Mouse (Mus musculus): ENCODE results near the gene Ermp1. TPM values are rescaled to one million over a fixed set of nuclear protein-coding genes. Genes with fewer than 3 reads are reported as not detected.

Gene Ermp1
- polyA plus RNA-seq, 1 experiment from 2014 or later: 24.8 TPM

DNA sequence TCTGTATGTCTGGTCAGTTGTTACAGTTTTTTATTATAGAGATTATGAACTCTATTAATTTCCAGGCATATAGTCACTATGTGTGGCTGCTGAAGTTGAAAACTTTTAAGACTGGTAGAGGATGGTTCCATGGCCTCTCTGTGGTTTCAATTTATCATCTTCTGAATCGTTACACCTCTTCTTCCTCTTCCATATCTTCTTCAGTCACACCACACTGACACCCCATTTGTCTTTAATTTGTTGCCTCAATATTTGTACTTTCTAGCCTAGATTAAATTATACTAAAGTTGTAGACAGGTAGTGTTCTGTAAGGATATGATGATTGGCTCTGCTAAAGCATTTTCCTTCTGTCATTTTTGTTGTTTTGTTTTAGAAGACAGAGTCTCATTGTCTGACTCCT, 81.7 kb downstream of the Ermp1 start:
- Histone ChIP-seq H3K4me1 (ENCODE audit: insufficient read depth, low read length) (no peaks in the 10 kb centered on the region), H3K9ac (replicated peaks; ENCODE audit: low read length) (no peak overlapping the region), H3K9me3 (ENCODE audit: low read length) (no peaks in the 10 kb centered on the region), H3K27ac (ENCODE audit: low read length) (no peak overlapping the region), H3K27me3 (ENCODE audit: insufficient read depth, low read length) (no peaks in the 10 kb centered on the region), H3K36me3 (ENCODE audit: insufficient read depth, low read length) (peaks cover 16% of the 10 kb centered on the region), H3K4me3 (ENCODE audit: low read length) (no peak overlapping the region), H3K4me2 (replicated peaks; ENCODE audit: low read depth, low read length) (no peak overlapping the region)
- WGBS: 82% methylated on average over 1 of the region's 1 CpGs
- ATAC-seq (ENCODE audit: low FRiP score, low TSS enrichment): no peak

DNA sequence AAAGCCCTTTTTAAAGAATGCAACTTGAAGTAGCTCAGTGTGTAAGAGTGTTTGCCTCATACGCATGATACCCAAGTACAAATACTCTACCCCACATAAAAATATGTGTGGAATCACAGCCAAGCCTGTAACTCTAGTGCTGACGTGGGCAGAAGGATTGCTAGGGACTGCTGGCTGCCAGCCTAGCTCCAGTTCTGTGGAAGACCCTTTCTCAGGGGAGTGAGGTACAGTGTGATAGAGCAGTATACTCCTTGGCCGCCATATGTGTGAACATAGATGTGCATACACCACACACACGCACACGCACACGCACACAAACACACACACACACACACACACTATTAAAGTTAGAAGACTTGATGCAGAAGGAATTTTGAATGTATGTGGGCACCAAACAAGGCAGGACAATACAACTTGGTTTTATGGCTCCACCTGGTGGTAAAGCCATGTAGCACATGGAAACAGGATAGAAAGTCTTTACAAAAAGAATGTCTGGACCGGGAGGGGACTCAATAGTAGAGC, 84.9 kb downstream of the Ermp1 start:
- Histone ChIP-seq H3K36me3 (ENCODE audit: insufficient read depth, low read length) (0 out of 2 replicates have a peak, but pooled peaks cover 7% of the 10 kb centered on the region), H3K4me3 (ENCODE audit: low read length) (no peak overlapping the region), H3K4me1 (ENCODE audit: insufficient read depth, low read length) (no peaks in the 10 kb centered on the region), H3K9me3 (ENCODE audit: low read length) (no peaks in the 10 kb centered on the region), H3K27me3 (ENCODE audit: insufficient read depth, low read length) (no peaks in the 10 kb centered on the region), H3K4me2 (replicated peaks; ENCODE audit: low read depth, low read length) (no peak overlapping the region), H3K9ac (replicated peaks; ENCODE audit: low read length) (no peak overlapping the region), H3K27ac (ENCODE audit: low read length) (0 out of 2 replicates have a peak overlapping the region, but pooled peaks have one; percentile 25)
- ATAC-seq (ENCODE audit: low FRiP score, low TSS enrichment): peak; percentile 39; the same call in 1 of the 2 replicates
- WGBS: 67% methylated on average over 7 of the region's 7 CpGs

DNA sequence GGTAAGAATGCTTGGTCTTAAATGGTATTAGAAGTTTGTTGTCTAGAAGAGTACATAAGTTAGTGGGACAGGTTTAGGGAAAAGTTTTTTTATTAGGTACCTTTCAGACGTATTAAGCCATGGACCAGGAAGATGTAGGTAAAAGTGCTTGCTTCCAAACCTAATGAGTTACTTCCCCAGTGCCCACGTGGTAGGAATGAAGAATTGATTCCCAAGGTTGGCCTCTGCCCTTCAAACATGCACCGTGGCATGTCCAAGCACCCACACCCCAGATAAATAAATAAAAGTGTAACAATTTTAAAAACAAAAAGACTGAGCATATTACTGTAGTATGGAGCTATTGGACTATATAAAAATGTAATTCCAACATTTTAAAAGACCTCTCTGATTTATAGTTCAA, 85.6 kb downstream of the Ermp1 start:
- H3K4me1 ChIP-seq (ENCODE audit: insufficient read depth, low read length): no peaks in the 10 kb centered on the region
- 47% methylated on average over 3 of the region's 3 CpGs for WGBS
- no peaks in the 10 kb centered on the region for H3K27me3 ChIP-seq (ENCODE audit: insufficient read depth, low read length)
- no peak overlapping the region for H3K4me3 ChIP-seq (ENCODE audit: low read length)
- no peak overlapping the region for H3K4me2 ChIP-seq (replicated peaks; ENCODE audit: low read depth, low read length)
- ATAC-seq (ENCODE audit: low FRiP score, low TSS enrichment): no peak
- H3K27ac ChIP-seq (ENCODE audit: low read length): no peak overlapping the region
- no peak overlapping the region for H3K9ac ChIP-seq (replicated peaks; ENCODE audit: low read length)
- H3K9me3 ChIP-seq (ENCODE audit: low read length): no peaks in the 10 kb centered on the region
- H3K36me3 ChIP-seq (ENCODE audit: insufficient read depth, low read length): 0 out of 2 replicates have a peak, but pooled peaks cover 7% of the 10 kb centered on the region

DNA sequence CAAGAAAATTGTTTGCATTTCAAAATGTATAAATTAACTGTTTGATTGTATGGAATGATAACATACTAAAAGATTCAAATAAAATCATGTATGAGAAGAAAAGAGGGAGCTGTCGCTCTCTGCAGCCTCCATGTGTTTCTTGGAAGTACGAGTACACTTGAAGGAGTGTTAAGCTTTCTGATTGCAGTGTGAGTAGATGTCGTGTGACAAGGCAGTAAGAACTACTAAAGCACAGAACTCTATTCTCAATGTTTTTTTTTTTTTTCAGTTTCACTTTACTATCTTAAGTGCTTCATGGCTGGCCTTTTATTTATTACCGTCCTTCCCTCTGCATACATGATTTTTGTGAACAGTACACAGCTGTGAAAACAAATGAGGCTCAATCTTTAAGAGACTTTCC, 86.0 kb downstream of the Ermp1 start:
- no peak for ATAC-seq (ENCODE audit: low FRiP score, low TSS enrichment)
- WGBS: 54% methylated on average over 4 of the region's 4 CpGs

More for the DNA sequence above, 86.0 kb downstream of the Ermp1 start:
- Histone ChIP-seq H3K27ac (ENCODE audit: low read length) (no peak overlapping the region), H3K36me3 (ENCODE audit: insufficient read depth, low read length) (0 out of 2 replicates have a peak, but pooled peaks cover 7% of the 10 kb centered on the region), H3K4me3 (ENCODE audit: low read length) (no peak overlapping the region), H3K9me3 (ENCODE audit: low read length) (no peaks in the 10 kb centered on the region), H3K9ac (replicated peaks; ENCODE audit: low read length) (no peak overlapping the region), H3K4me2 (replicated peaks; ENCODE audit: low read depth, low read length) (no peak overlapping the region), H3K27me3 (ENCODE audit: insufficient read depth, low read length) (no peaks in the 10 kb centered on the region), H3K4me1 (ENCODE audit: insufficient read depth, low read length) (no peaks in the 10 kb centered on the region)

Other genes with a start within 250 kb of the Ermp1 start
- not detected in 2 replicates for gene Pdcd1lg2, start 237.5 kb downstream of the Ermp1 start, polyA plus RNA-seq (2015; fragmentation: Nextera tagmentation; extraction: Ambion mirVana)
- gene Ric1, start 126.1 kb downstream of the Ermp1 start, polyA plus RNA-seq (2015; fragmentation: Nextera tagmentation; extraction: Ambion mirVana): 11.6 and 13.8 TPM in 2 replicates
- gene Mlana, start 49.4 kb upstream of the Ermp1 start, polyA plus RNA-seq (2015; fragmentation: Nextera tagmentation; extraction: Ambion mirVana): not detected in 2 replicates
- 4.6 and 5.6 TPM in 2 replicates for gene 9930021J03Rik, start 157.6 kb upstream of the Ermp1 start, polyA plus RNA-seq (2015; fragmentation: Nextera tagmentation; extraction: Ambion mirVana)
- gene Ranbp6, start 164.6 kb upstream of the Ermp1 start, polyA plus RNA-seq (2015; fragmentation: Nextera tagmentation; extraction: Ambion mirVana): 17.9 and 18.2 TPM in 2 replicates

Data from kidney, embryonic 16.5 days (tissue).